Mouse (Mus musculus) heart, embryonic 15.5 days (tissue): ENCODE results near the gene Aoc2. TPM values are rescaled to one million over a fixed set of nuclear protein-coding genes. Genes with fewer than 3 reads are reported as not detected.

ENCODE experiments used
- ATAC-seq: fragments of 200-750 bp; cut with Nextera tagmentation; replicated peaks from 2 replicates; pipeline ENCODE4 v1.8.0; 2017; ENCODE audit warnings: low read depth, moderate TSS enrichment; ENCODE audit not compliant: insufficient number of reproducible peaks, insufficient read depth, low FRiP score
- H3K27ac ChIP-seq: fragments of 300-500 bp; sonication (generic); 2 replicates; pipeline ENCODE4 v1.5.1; 2015; ENCODE audit warnings: mild to moderate bottlenecking, inconsistent platforms
- H3K27me3 ChIP-seq: fragments of 300-500 bp; sonication (generic); 2 replicates; pipeline ENCODE4 v1.6.1; 2015; ENCODE audit warnings: inconsistent platforms
- H3K36me3 ChIP-seq: fragments of 300-500 bp; sonication (generic); 2 replicates; pipeline ENCODE4 v1.6.1; 2015; ENCODE audit warnings: mild to moderate bottlenecking, inconsistent platforms
- H3K4me1 ChIP-seq: fragments of 300-500 bp; sonication (generic); replicated peaks from 2 replicates; pipeline ENCODE4 v1.6.1; 2015; ENCODE audit warnings: inconsistent platforms
- H3K4me2 ChIP-seq: fragments of 300-500 bp; sonication (generic); 2 replicates; pipeline ENCODE4 v1.6.1; 2015; ENCODE audit warnings: inconsistent platforms, mild to moderate bottlenecking, moderate library complexity
- H3K4me3 ChIP-seq: fragments of 300-500 bp; sonication (generic); 2 replicates; pipeline ENCODE4 v1.5.1; 2015; ENCODE audit warnings: mild to moderate bottlenecking, inconsistent platforms
- H3K9ac ChIP-seq: fragments of 300-500 bp; sonication (generic); 2 replicates; pipeline ENCODE4 v1.6.1; 2015; ENCODE audit warnings: mild to moderate bottlenecking, inconsistent platforms
- H3K9me3 ChIP-seq: fragments of 300-500 bp; sonication (generic); replicated peaks from 2 replicates; pipeline ENCODE4 v1.6.1; 2016; ENCODE audit warnings: inconsistent platforms
- WGBS: fragments of 180-500 bp; shearing (Covaris S2); methylation state at CpG from one replicate; pipeline ENCODE4 v1.1.7; 2015; ENCODE audit warnings: mixed read lengths; 5-methylcytosine and 5-hydroxymethylcytosine counted together
- polyA plus RNA-seq: library from polyadenylated mRNA; unstranded; fragments of >200 nt; fragmentation: Nextera tagmentation; extraction: Ambion mirVana; gene quantifications from 2 replicates; pipeline ENCODE4 v1.2.1, GENCODE M21; 2015

Aoc2 gene
- 0.43 and 0.95 TPM in 2 replicates for polyA plus RNA-seq

DNA sequence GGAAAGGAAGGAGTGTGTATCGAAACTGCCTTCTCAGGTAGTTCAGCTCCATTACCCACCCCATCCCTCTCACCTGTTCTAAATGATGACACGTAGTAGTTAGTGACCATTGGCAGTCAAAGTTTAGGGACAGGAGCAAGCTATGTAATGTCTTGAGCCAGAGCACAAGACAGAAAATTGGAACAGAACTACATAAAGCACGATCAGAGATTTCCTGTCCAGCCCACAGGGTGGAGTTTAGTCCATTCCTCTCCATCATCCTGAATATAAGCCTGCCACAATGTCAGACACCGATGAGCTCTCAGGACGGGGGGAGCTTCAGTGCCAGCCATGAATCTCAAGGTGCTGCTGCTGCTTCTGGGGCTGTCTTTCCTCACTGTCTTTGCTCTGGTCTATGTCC, at the start of gene Aoc2:
TSS of gene Aoc2 (plus strand) at position 301 of the 400 bp plus-strand sequence.
- 80% methylated on average over 5 of the region's 5 CpGs for WGBS
- Histone ChIP-seq H3K4me3 (no peak within 1 kb of the TSS), H3K4me2 (no peak within 1 kb of the TSS), H3K36me3 (peaks cover 52% of the 10 kb centered on the region), H3K9ac (no peak within 1 kb of the TSS), H3K9me3 (no peaks in the 10 kb centered on the region), H3K27ac (no peak within 1 kb of the TSS), H3K27me3 (no peaks in the 10 kb centered on the region), H3K4me1 (peaks cover 13% of the 10 kb centered on the region)
- ATAC-seq: no peak

DNA sequence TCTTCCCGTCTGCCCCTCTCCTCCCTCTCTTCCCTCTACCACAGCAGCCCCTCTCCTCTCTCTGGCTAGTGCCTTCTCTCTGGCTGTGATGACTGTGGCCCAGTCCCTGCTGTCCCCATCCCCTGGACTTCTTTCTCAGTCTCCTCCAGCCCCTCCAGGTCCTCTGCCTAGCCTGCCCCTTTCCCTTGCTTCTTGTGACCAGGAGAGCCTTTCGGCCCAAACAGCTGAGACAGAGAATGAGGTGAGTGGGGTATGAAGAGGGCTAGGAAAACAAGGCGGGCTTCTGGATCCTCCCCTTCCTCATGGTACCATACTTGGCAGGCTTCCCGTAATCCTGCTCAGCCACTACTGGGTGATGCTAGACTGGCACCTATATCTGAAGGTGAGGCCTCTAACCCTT, 49.6 kb upstream of the Aoc2 start:
- Histone ChIP-seq H3K4me3 (no peak overlapping the region), H3K9me3 (no peaks in the 10 kb centered on the region), H3K27me3 (peaks cover 3% of the 10 kb centered on the region; the same call in 1 of the 2 replicates), H3K9ac (no peak overlapping the region), H3K36me3 (no peaks in the 10 kb centered on the region; the same call in 1 of the 2 replicates), H3K4me1 (peaks cover 26% of the 10 kb centered on the region), H3K27ac (no peak overlapping the region), H3K4me2 (no peak overlapping the region)
- ATAC-seq: no peak
- 69% methylated on average over 4 of the region's 4 CpGs for WGBS

DNA sequence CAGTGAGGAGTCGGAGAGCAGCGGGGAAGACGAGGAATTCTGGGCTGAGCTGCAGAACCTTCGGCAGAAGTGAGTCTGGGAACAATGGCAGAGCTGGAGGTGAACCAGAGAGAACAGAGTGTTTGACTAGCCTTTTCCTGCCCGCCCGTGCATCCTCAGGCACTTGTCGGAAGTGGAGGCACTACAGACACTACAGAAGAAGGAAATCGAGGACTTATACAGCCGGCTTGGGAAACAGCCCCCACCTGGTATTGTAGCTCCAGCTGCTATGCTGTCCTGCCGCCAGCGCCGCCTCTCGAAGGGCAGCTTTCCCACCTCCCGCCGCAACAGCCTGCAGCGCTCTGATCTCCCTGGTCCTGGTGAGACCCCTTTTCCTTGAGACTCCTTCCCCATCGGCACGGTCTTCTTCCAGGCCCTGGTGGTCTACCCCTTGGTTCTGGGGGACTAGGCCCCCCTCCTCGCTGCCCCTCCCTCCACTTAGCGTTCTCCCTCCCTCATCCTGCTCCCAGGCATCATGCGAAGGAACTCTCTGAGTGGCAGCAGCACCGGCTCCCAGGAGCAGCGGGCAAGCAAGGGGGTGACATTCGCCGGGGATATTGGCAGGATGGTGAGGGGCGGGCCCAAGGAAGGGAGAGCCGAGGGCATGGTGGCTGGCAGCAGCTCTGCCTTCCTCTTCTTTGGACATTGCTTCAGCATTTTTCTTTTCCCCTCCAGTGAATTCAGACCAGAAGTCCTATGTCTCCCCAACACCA, 48.4 kb upstream of the Aoc2 start:
- ATAC-seq: no peak

DNA sequence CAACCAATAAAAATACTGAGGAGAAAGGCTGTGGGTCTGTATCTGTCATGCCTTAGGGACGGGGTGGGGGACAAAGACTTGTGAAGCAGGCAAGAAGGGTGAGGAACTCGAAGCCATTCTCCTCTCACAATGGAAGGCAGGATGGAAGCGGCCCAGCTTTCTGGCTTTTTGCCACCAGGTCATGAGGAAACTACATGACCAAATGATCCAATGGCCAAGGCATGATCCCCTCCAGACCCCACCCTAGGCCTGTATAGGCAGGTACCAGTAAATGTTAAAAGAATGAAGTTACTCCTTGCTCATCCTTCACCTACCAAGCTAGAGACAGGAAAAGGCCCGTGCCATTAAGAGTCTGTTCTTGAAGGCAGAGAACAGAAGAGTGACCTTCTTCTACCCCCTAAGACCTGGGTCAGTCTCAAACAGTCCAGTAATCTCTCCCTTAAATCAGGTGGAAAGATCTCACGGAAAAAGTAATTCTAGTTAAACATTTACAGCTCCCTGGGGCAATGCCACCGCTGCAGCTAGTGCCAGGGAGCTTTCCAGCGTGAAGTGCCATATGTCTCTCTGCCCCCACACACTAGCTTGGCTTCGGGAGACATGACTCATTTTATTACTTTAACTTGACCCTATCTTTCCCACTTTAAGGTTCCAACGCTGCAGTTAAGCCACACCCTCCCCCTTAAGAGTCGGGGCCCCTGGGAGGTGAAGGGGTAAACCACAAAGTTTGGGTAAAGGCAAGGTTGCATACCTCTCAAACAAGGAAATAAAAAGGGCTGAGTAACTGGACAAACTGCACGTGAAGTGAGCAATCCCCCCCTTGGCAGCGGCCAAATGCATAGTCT, 47.3 kb upstream of the Aoc2 start:
- no peaks in the 10 kb centered on the region; the same call in 1 of the 2 replicates for H3K36me3 ChIP-seq

More for the DNA sequence above, 48.4 kb upstream of the Aoc2 start:
- Histone ChIP-seq H3K9me3 (no peaks in the 10 kb centered on the region), H3K36me3 (no peaks in the 10 kb centered on the region; the same call in 1 of the 2 replicates), H3K9ac (no peak overlapping the region), H3K4me1 (peaks cover 26% of the 10 kb centered on the region), H3K4me3 (peak overlapping the region; percentile 69; the same call in 1 of the 2 replicates), H3K27me3 (peaks cover 3% of the 10 kb centered on the region; the same call in 1 of the 2 replicates), H3K4me2 (peak overlapping the region; percentile 80), H3K27ac (no peak overlapping the region)
- 38% methylated on average over 27 of the region's 27 CpGs for WGBS

DNA sequence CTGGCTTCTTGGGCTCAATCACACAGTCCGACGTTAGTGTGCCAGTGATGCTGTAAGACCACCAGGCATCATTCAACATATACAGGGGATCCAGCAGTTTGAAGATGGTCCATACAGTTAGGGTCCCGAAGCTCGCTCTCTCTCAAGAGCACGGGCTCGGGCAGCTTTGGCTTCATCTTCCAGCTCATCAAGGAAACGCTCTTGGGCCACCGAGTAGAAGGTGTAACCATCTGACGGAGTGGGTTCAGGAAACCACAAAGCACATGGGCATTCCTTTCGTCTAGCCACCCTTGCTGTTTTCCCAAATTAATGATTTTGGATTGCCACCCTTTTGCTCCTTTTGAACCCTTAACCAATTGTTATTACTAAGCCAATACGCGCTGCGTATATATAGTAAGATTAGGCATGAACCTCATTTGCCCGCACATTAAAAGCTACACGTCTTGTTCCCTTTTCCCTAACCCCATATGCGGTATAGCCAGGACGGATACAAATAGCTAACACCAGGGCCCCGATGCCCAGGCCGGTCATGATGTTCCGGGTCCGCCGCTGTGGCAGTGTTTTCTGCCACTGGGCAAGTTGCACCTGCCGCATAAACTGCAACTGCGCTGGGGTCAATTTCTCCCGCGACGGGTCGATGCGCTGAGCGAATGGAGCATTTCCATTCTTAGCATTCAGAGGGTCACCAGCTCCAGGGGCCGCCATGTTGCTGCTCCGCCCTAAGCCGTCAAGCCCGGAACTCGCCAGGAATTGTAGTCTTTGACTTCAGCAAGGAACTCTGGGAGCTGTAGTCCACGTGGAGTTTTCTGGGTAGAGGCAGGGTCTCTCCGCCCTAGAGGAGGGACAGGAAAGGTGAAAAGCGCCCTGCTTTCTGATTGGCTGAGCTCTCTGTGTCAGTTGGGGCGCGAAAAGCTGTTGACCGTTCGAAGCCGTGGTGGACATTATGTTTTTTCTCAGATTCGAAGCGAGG, 46.4 kb upstream of the Aoc2 start, which contains the start of the genes Cntd1 and Coa3:
TSS of gene Cntd1 (plus strand) at position 790 of the 970 bp plus-strand sequence.
TSS of gene Coa3 (minus strand) at position 892 of the 970 bp plus-strand sequence.
- Histone ChIP-seq H3K36me3 (no peaks in the 10 kb centered on the region; the same call in 1 of the 2 replicates), H3K4me3 (peak within 1 kb of the TSS; percentile 69), H3K4me1 (peaks cover 26% of the 10 kb centered on the region), H3K27me3 (peaks cover 3% of the 10 kb centered on the region; the same call in 1 of the 2 replicates), H3K9ac (peak within 1 kb of the TSS; percentile 76), H3K4me2 (peak within 1 kb of the TSS; percentile 80), H3K9me3 (no peaks in the 10 kb centered on the region), H3K27ac (peak within 1 kb of the TSS; percentile 80)
- ATAC-seq: peak; percentile 95
- 7% methylated on average over 45 of the region's 45 CpGs for WGBS

More for the DNA sequence above, 47.3 kb upstream of the Aoc2 start:
- peak overlapping the region; percentile 69 for H3K4me3 ChIP-seq
- H3K27me3 ChIP-seq: peaks cover 3% of the 10 kb centered on the region; the same call in 1 of the 2 replicates
- H3K9me3 ChIP-seq: no peaks in the 10 kb centered on the region
- no peak overlapping the region for H3K27ac ChIP-seq
- no peak for ATAC-seq
- peak overlapping the region; percentile 80 for H3K4me2 ChIP-seq
- peak overlapping the region; percentile 76 for H3K9ac ChIP-seq
- H3K4me1 ChIP-seq: peaks cover 26% of the 10 kb centered on the region
- WGBS: 62% methylated on average over 12 of the region's 12 CpGs

DNA sequence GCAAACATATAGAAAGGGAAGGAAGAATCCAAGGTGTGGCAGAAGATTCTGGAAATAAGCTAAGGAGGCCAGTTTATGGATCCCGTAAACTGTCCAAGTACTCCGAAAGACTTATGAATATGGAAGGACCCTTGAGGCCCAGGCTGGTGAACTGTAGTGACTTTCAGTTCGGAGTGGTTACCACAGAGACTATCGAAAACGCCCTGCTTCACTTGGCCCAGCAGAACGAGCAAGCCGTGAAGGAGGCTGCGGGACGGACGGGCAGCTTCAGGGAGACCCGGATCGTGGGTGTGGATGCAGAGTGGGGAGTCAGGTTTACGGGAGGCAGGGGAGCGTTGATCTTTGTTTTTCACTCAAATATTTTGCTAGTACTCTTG, 45.7 kb upstream of the Aoc2 start:
- Histone ChIP-seq H3K27me3 (peaks cover 3% of the 10 kb centered on the region; the same call in 1 of the 2 replicates), H3K36me3 (no peaks in the 10 kb centered on the region; the same call in 1 of the 2 replicates), H3K9ac (no peak overlapping the region), H3K4me1 (peaks cover 26% of the 10 kb centered on the region), H3K4me3 (peak overlapping the region; percentile 69), H3K9me3 (no peaks in the 10 kb centered on the region), H3K4me2 (peak overlapping the region; percentile 80), H3K27ac (no peak overlapping the region)
- no peak for ATAC-seq
- WGBS: 59% methylated on average over 14 of the region's 14 CpGs

DNA sequence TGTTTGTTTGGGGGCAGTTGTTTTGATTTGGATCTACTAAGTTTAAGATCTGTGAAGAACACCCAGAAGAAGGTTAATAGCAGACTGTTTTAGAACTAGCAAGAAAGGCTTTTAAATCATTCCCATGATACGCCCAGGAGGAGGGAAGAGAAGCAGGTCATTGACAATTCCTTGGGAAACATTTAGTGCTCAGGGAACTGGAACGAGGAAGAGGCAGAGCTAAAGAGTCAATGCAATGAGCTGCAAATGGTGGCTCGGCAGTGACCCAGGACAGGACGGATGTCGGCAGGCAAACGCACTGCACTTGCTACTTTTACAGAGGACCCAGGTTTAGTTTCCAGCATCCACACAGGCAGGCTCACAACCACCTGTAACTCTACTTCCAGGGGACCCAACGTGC, 44.0 kb upstream of the Aoc2 start:
- no peak for ATAC-seq
- H3K4me3 ChIP-seq: no peak overlapping the region
- H3K4me2 ChIP-seq: no peak overlapping the region
- 50% methylated on average over 7 of the region's 7 CpGs for WGBS
- H3K27ac ChIP-seq: no peak overlapping the region
- no peak overlapping the region for H3K9ac ChIP-seq
- H3K36me3 ChIP-seq: no peaks in the 10 kb centered on the region; the same call in 1 of the 2 replicates
- H3K4me1 ChIP-seq: peaks cover 26% of the 10 kb centered on the region
- H3K27me3 ChIP-seq: peaks cover 3% of the 10 kb centered on the region; the same call in 1 of the 2 replicates
- no peaks in the 10 kb centered on the region for H3K9me3 ChIP-seq

DNA sequence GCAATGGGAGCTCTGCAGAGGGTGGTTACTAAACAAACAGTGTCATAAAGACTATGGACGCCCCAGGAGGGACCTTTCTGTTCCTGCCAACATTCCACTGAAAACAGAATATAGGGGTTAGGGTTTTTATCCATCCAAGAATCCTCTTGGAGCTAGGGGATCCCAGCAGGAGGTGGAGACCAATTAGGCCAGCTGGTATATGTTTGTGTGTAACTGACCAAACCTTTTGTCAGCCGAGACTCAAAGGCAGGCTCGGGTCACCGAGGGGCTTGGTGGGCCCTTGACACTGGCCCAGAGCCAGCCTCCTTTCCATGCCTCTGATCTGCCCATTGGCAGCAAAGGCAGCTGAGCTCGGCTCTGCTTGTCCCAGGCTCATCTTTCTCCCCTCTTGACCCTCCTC, 42.0 kb upstream of the Aoc2 start:
- Histone ChIP-seq H3K4me3 (no peak overlapping the region), H3K4me2 (no peak overlapping the region), H3K4me1 (peaks cover 8% of the 10 kb centered on the region), H3K27me3 (peaks cover 3% of the 10 kb centered on the region; the same call in 1 of the 2 replicates), H3K27ac (no peak overlapping the region), H3K9ac (no peak overlapping the region), H3K36me3 (0 out of 2 replicates have a peak, but pooled peaks cover 8% of the 10 kb centered on the region), H3K9me3 (no peaks in the 10 kb centered on the region)
- WGBS: 31% methylated on average over 5 of the region's 5 CpGs
- ATAC-seq: no peak

DNA sequence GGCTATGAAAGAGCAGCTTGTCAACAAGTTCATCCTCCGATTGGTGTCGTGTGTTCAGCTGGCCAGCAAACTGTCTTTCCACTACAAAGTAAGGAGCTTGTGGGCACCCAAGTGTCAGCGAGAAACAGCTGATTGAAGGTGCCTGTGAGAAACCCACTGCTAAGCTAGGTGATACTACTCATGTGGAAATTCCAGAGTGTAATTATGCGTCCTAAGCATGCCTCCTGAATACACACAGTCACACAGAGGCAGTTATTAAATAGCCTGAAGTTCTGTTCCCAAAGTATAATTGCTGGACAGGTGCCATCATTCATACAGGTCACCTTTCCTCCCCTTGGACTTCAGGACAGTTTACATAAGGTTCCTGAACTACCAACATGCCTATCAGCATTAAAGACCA, 41.1 kb upstream of the Aoc2 start:
- H3K4me2 ChIP-seq: no peak overlapping the region
- H3K27ac ChIP-seq: no peak overlapping the region
- no peak overlapping the region for H3K9ac ChIP-seq
- peaks cover 4% of the 10 kb centered on the region; the same call in 1 of the 2 replicates for H3K4me1 ChIP-seq
- no peak for ATAC-seq
- no peaks in the 10 kb centered on the region for H3K9me3 ChIP-seq
- H3K4me3 ChIP-seq: no peak overlapping the region
- H3K27me3 ChIP-seq: peaks cover 3% of the 10 kb centered on the region; the same call in 1 of the 2 replicates
- H3K36me3 ChIP-seq: peaks cover 16% of the 10 kb centered on the region
- WGBS: 57% methylated on average over 4 of the region's 4 CpGs

DNA sequence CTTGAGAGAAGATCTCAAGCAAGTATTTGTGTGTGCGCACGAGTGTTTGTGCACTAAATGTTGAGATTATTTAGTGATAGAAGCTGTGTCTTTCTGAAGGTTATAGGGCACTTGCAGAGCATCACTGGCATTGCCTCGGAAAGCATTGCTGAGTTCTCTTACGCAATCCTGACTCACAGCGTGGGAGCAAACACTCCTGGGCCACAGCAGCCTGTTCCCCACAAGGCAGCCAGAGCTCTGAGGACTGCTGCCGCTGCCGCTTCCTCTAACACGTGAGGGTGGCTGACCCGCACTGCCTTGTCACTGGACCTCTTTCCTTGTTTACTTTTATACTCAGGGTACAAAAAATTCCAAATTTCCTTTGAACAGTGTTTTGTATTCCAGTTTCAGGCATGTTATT, 37.6 kb upstream of the Aoc2 start:
- 76% methylated on average over 9 of the region's 9 CpGs for WGBS

More for the DNA sequence above, 37.6 kb upstream of the Aoc2 start:
- Histone ChIP-seq H3K4me1 (no peaks in the 10 kb centered on the region), H3K9ac (no peak overlapping the region), H3K27ac (no peak overlapping the region), H3K9me3 (no peaks in the 10 kb centered on the region), H3K27me3 (no peaks in the 10 kb centered on the region), H3K4me3 (no peak overlapping the region), H3K4me2 (no peak overlapping the region), H3K36me3 (peaks cover 45% of the 10 kb centered on the region)
- no peak for ATAC-seq
